Mouse (Mus musculus) midbrain, embryonic 11.5 days (tissue): ENCODE results near the gene Odf4. TPM values are rescaled to one million over a fixed set of nuclear protein-coding genes. Genes with fewer than 3 reads are reported as not detected.

ENCODE experiments used
- ATAC-seq: fragments of 200-750 bp; cut with Nextera tagmentation; 2 replicates; pipeline ENCODE4 v1.8.0; 2017; ENCODE audit warnings: moderate TSS enrichment, moderate library complexity; ENCODE audit not compliant: low FRiP score
- DNase-seq: peaks from one replicate; pipeline ENCODE4 v3.0.0; 2015; ENCODE audit warnings: low spot score; ENCODE audit errors: missing footprints
- H3K27ac ChIP-seq: fragments of 300-500 bp; sonication (generic); 2 replicates; pipeline ENCODE4 v1.5.1; 2014; ENCODE audit warnings: low read depth, low read length
- H3K27me3 ChIP-seq: fragments of 300-500 bp; sonication (generic); 2 replicates; pipeline ENCODE4 v1.6.1; 2014; ENCODE audit warnings: mild to moderate bottlenecking, low read length, moderate library complexity, mixed read lengths; ENCODE audit not compliant: control insufficient read depth, insufficient read depth
- H3K36me3 ChIP-seq: fragments of 300-500 bp; sonication (generic); 2 replicates; pipeline ENCODE4 v1.6.1; 2014; ENCODE audit warnings: mild to moderate bottlenecking, low read length, moderate library complexity, mixed read lengths; ENCODE audit not compliant: control insufficient read depth, insufficient read depth
- H3K4me1 ChIP-seq: fragments of 300-500 bp; sonication (generic); 2 replicates; pipeline ENCODE4 v1.6.1; 2014; ENCODE audit warnings: low read length; ENCODE audit not compliant: control insufficient read depth, insufficient read depth
- H3K4me2 ChIP-seq: fragments of 300-500 bp; sonication (generic); 2 replicates; pipeline ENCODE4 v1.6.1; 2014; ENCODE audit warnings: mild to moderate bottlenecking, moderate library complexity
- H3K4me3 ChIP-seq: fragments of 300-500 bp; sonication (generic); 2 replicates; pipeline ENCODE4 v1.5.1; 2014; ENCODE audit warnings: low read depth, low read length
- H3K9ac ChIP-seq: fragments of 300-500 bp; sonication (generic); 2 replicates; pipeline ENCODE4 v1.6.1; 2014; ENCODE audit warnings: low read length
- H3K9me3 ChIP-seq: fragments of 300-500 bp; sonication (generic); 2 replicates; pipeline ENCODE4 v1.6.1; 2016; ENCODE audit warnings: low read length; ENCODE audit not compliant: control insufficient read depth
- WGBS: fragments of 180-500 bp; shearing (Covaris S2); extraction: QIAGEN DNeasy Blood & Tissue Kit; methylation state at CpG from one replicate; pipeline ENCODE4 v1.1.7; 2014; 5-methylcytosine and 5-hydroxymethylcytosine counted together
- polyA plus RNA-seq: library from polyadenylated mRNA; unstranded; fragments of >200 nt; fragmentation: Nextera tagmentation; extraction: Ambion mirVana; gene quantifications from 2 replicates; pipeline ENCODE4 v1.2.1, GENCODE M21; 2014

Odf4 gene
- polyA plus RNA-seq, 1 experiment from 2014 or later = not detected

DNA sequence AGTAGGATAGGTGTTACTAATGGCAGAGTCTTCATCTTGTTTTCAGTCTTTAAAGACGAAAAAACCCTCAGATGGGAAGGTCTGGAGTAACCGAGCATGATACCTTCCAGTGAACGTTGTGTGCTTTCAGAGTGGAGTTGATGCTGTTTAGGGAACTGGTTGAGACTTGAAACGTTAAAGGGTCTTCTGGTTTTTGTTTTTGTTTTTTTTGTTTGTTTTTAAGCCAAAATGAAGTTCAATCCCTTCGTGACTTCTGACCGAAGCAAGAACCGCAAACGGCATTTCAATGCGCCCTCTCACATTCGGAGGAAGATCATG, 24.9 kb downstream of the Odf4 start:
- peak overlapping the region; percentile 84; the same call in 1 of the 2 replicates for H3K27ac ChIP-seq
- 3% methylated on average over 10 of the region's 10 CpGs for WGBS
- peak overlapping the region; percentile 78 for H3K4me2 ChIP-seq
- H3K4me3 ChIP-seq = peak overlapping the region; percentile 63
- no peaks in the 10 kb centered on the region for H3K27me3 ChIP-seq
- H3K36me3 ChIP-seq = peaks cover 24% of the 10 kb centered on the region
- DNase-seq (no peak), ATAC-seq (no peak)
- H3K9ac ChIP-seq = peak overlapping the region; percentile 97
- H3K4me1 ChIP-seq = peaks cover 8% of the 10 kb centered on the region
- no peaks in the 10 kb centered on the region for H3K9me3 ChIP-seq

DNA sequence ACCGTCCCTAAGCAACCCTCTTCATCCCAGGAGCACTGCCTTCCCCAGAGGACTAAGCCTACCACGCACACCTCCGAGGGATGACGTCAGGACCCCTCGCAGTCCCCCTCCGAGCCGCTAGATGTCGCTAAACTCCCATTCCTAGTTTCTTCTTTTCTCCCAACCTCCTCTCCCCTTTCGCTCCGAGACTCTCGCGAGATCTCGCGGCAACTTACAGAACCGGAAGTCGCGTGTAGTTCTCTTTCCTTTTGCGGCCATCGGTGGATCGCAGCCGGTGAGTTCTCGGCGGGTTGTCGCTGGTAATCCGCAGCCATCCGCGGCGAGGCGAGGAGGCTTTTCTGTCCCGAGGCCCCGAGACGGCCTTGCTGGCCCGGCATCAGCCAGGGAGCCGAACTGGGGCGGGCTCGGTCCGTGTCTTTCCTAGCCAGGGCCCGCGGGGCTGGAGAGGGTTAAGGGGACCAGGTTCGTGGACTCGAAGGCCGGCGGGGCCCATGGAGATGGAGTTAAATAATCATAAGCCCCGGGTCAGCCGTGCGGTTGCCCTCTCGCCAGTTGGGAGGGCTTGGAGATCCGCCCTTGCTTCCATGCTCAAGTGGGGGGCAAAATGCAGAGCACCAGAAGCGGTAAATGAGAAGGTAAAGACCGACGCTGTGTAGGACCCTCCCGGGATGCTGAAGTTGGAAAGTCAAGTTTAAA, 25.4 kb downstream of the Odf4 start, which contains the start of gene Rpl26:
Gene Rpl26, plus strand, starts transcription at position 233 of the 696 bp plus-strand sequence.
- Histone ChIP-seq H3K4me2 (peak within 1 kb of the TSS; percentile 78), H3K36me3 (peaks cover 24% of the 10 kb centered on the region), H3K27ac (peak within 1 kb of the TSS; percentile 84), H3K27me3 (no peaks in the 10 kb centered on the region), H3K4me1 (peaks cover 8% of the 10 kb centered on the region), H3K9me3 (no peaks in the 10 kb centered on the region), H3K4me3 (peak within 1 kb of the TSS; percentile 63), H3K9ac (peak within 1 kb of the TSS; percentile 97)
- DNase-seq = peak; percentile 100
- peak; percentile 92 for ATAC-seq
- WGBS = under 1% methylated on average over 52 of the region's 52 CpGs

DNA sequence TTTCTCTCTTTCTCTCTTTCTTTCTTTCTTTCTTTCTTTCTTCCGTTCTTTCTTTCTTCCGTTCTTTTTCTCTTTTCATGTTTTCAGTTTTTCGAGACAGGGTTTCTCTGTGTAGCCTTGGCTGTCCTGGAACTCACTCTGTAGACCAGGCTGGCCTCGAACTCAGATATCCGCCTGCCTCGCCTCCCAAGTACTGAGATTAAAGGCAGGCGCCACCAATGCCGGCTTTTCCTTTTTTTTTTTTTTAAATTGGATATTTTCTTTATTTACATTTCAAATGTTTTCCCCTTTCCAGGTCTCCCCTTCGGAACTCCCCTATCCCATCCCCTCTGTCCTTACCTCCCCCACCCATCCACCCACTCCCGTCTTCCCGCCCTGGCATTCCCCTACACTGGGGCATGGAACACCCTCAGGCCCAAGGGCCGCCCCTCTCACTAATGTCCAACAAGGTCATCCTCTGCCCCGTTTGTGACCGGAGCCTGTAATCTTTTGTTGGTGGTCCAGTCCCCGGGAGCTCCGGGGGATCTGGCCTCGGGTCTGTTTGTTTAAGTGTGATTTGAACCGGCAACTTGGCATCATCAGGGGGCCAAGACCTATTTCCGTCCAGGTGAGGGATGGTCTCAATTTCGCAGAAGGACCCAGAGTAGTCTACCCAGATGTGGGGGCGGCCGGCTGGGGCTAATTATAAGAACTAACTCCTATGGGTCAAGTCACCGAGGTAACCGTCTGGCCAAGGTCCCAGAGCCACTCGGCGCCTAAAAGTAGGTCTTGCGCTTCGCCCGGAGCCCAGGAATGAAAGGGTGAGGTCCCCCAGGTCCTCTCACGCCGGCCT, 26.1 kb downstream of the Odf4 start:
- no peaks in the 10 kb centered on the region for H3K27me3 ChIP-seq
- DNase-seq (peak; percentile 8), ATAC-seq (peak; percentile 53)
- H3K27ac ChIP-seq = no peak overlapping the region
- 24% methylated on average over 31 of the region's 31 CpGs for WGBS
- H3K36me3 ChIP-seq = peaks cover 22% of the 10 kb centered on the region
- peak overlapping the region; percentile 60 for H3K9ac ChIP-seq
- H3K9me3 ChIP-seq = no peaks in the 10 kb centered on the region
- H3K4me2 ChIP-seq = peak overlapping the region; percentile 49
- peaks cover 8% of the 10 kb centered on the region for H3K4me1 ChIP-seq
- H3K4me3 ChIP-seq = peak overlapping the region; percentile 63

GRCm38 (mm10) chr11:68899815-68900214, 27.1 kb downstream of the Odf4 start:
- no peak overlapping the region for H3K9ac ChIP-seq
- WGBS = 90% methylated on average over 8 of the region's 8 CpGs
- H3K4me3 ChIP-seq = no peak overlapping the region
- H3K4me1 ChIP-seq = peaks cover 8% of the 10 kb centered on the region
- H3K9me3 ChIP-seq = no peaks in the 10 kb centered on the region
- H3K36me3 ChIP-seq = peaks cover 14% of the 10 kb centered on the region
- H3K4me2 ChIP-seq = no peak overlapping the region
- ATAC-seq (no peak), DNase-seq (peak; percentile 14)
- no peak overlapping the region for H3K27ac ChIP-seq
- H3K27me3 ChIP-seq = no peaks in the 10 kb centered on the region

DNA sequence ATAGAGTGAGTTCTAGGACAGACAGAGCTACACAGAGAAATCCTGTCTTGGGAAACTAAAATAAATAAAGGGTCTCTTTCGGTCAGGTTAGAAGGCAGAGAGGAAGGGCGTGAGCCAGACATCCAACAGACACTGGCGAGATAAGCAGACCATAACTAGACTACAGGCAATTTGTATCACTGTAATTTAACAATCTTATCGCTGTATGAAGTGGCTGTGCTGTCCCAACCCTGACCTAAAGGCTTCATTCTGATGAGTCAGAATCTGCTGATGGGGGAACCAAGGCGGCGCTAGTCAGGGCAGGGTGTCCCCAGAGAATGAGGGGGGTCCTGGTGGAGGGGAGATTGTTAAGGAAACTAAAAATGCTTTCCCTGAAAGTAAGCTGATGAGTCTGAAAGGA, 28.1 kb downstream of the Odf4 start:
- no peak overlapping the region for H3K27ac ChIP-seq
- no peaks in the 10 kb centered on the region for H3K27me3 ChIP-seq
- H3K4me2 ChIP-seq = no peak overlapping the region
- no peak for ATAC-seq
- no peak overlapping the region for H3K4me3 ChIP-seq
- DNase-seq = peak; percentile 33
- no peaks in the 10 kb centered on the region for H3K9me3 ChIP-seq
- WGBS = 94% methylated on average over 6 of the region's 6 CpGs
- peaks cover 9% of the 10 kb centered on the region for H3K36me3 ChIP-seq
- no peak overlapping the region for H3K9ac ChIP-seq
- peaks cover 8% of the 10 kb centered on the region for H3K4me1 ChIP-seq

DNA sequence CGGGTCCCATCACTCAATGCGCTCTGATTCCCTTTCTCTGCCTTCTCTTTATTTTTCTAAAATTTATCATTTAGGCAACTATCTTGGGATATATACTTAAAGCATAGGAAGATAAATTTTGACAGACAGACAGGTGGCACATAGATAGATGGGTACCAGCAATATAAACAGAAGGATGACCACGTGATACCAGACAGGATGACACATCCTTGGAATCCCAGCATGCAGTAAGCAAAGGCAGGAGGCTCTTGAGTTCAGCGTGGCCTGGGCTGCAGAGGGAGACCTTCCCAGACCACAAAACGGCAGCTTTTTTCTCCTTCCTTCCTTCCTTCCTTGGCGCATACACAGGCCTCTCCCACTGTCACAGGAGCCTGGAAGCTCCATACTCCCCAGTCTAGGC, 29.0 kb downstream of the Odf4 start:
- Histone ChIP-seq H3K4me1 (peaks cover 6% of the 10 kb centered on the region), H3K9ac (no peak overlapping the region), H3K27ac (no peak overlapping the region), H3K4me3 (no peak overlapping the region), H3K9me3 (no peaks in the 10 kb centered on the region), H3K36me3 (no peaks in the 10 kb centered on the region), H3K4me2 (no peak overlapping the region), H3K27me3 (no peaks in the 10 kb centered on the region)
- 76% methylated on average over 6 of the region's 6 CpGs for WGBS
- DNase-seq (no peak), ATAC-seq (no peak)

GRCm38 (mm10) chr11:68897120-68897519, 29.8 kb downstream of the Odf4 start:
- peak; percentile 86 for DNase-seq
- Histone ChIP-seq H3K27ac (no peak overlapping the region), H3K4me2 (no peak overlapping the region), H3K27me3 (no peaks in the 10 kb centered on the region), H3K4me1 (no peaks in the 10 kb centered on the region), H3K9me3 (no peaks in the 10 kb centered on the region), H3K4me3 (no peak overlapping the region), H3K36me3 (no peaks in the 10 kb centered on the region), H3K9ac (no peak overlapping the region)
- ATAC-seq = no peak
- WGBS = 53% methylated on average over 4 of the region's 4 CpGs

- H3K27me3 ChIP-seq = no peaks in the 10 kb centered on the region
- no peak overlapping the region for H3K9ac ChIP-seq
- no peak overlapping the region for H3K4me3 ChIP-seq
- no peak for ATAC-seq
- no peaks in the 10 kb centered on the region for H3K36me3 ChIP-seq
- H3K9me3 ChIP-seq = no peaks in the 10 kb centered on the region
- no peaks in the 10 kb centered on the region for H3K4me1 ChIP-seq
- 98% methylated on average over 5 of the region's 5 CpGs for WGBS
- peak; percentile 67 for DNase-seq
- H3K4me2 ChIP-seq = no peak overlapping the region
- no peak overlapping the region for H3K27ac ChIP-seq
Observed at GRCm38 (mm10) chr11:68896247-68896646, 30.6 kb downstream of the Odf4 start.

GRCm38 (mm10) chr11:68893911-68894464, 32.9 kb downstream of the Odf4 start:
- Histone ChIP-seq H3K9ac (no peak overlapping the region), H3K4me3 (no peak overlapping the region), H3K4me2 (no peak overlapping the region), H3K4me1 (no peaks in the 10 kb centered on the region), H3K36me3 (no peaks in the 10 kb centered on the region), H3K9me3 (no peaks in the 10 kb centered on the region), H3K27me3 (no peaks in the 10 kb centered on the region), H3K27ac (no peak overlapping the region)
- WGBS = 75% methylated on average over 12 of the region's 12 CpGs
- ATAC-seq (no peak), DNase-seq (peak; percentile 33)
